Mouse (Mus musculus) intestine, postnatal 0 days (tissue): ENCODE results near the gene Plin2. TPM values are rescaled to one million over a fixed set of nuclear protein-coding genes. Genes with fewer than 3 reads are reported as not detected.

ENCODE experiments used
- ATAC-seq: fragments of 200-750 bp; cut with Nextera tagmentation; 2 replicates; pipeline ENCODE4 v1.8.0; 2017; ENCODE audit warnings: mild to moderate bottlenecking, moderate TSS enrichment, moderate library complexity
- H3K27ac ChIP-seq: fragments of 300-500 bp; sonication (generic); 2 replicates; pipeline ENCODE4 v1.5.1; 2014; ENCODE audit warnings: mild to moderate bottlenecking, low read depth, low read length, moderate library complexity
- H3K27me3 ChIP-seq: fragments of 300-500 bp; sonication (generic); replicated peaks from 2 replicates; pipeline ENCODE4 v1.6.1; 2014; ENCODE audit warnings: low read length, mixed read lengths; ENCODE audit not compliant: control insufficient read depth, insufficient read depth
- H3K36me3 ChIP-seq: fragments of 300-500 bp; sonication (generic); 2 replicates; pipeline ENCODE4 v1.6.1; 2014; ENCODE audit warnings: mild to moderate bottlenecking, moderate library complexity; ENCODE audit not compliant: control insufficient read depth, insufficient read depth
- H3K4me1 ChIP-seq: fragments of 300-500 bp; sonication (generic); replicated peaks from 2 replicates; pipeline ENCODE4 v1.6.1; 2014; ENCODE audit warnings: antibody characterized with exemption, low read length, mixed read lengths; ENCODE audit not compliant: control insufficient read depth, insufficient read depth
- H3K4me2 ChIP-seq: fragments of 300-500 bp; sonication (generic); replicated peaks from 2 replicates; pipeline ENCODE4 v1.6.1; 2014; ENCODE audit warnings: low read depth, mild to moderate bottlenecking, moderate library complexity
- H3K4me3 ChIP-seq: fragments of 300-500 bp; sonication (generic); 2 replicates; pipeline ENCODE4 v1.5.1; 2014; ENCODE audit warnings: low read depth, low read length
- H3K9ac ChIP-seq: fragments of 300-500 bp; sonication (generic); 2 replicates; pipeline ENCODE4 v1.6.1; 2014; ENCODE audit warnings: mild to moderate bottlenecking, low read depth, low read length
- H3K9me3 ChIP-seq: fragments of 300-500 bp; sonication (generic); 2 replicates; pipeline ENCODE4 v1.6.1; 2016; ENCODE audit warnings: mixed run types; ENCODE audit not compliant: control insufficient read depth
- CTCF ChIP-seq: sonication (generic); IDR thresholded peaks from 2 replicates; pipeline ENCODE4 v1.5.1; 2016; ENCODE audit warnings: low read depth, mild to moderate bottlenecking, control low read depth, antibody characterized with exemption, moderate library complexity
- WGBS: fragments of 180-500 bp; shearing (Covaris S2); extraction: QIAGEN DNeasy Blood & Tissue Kit; methylation state at CpG from one replicate; pipeline ENCODE4 v1.1.7; 2014; 5-methylcytosine and 5-hydroxymethylcytosine counted together
- polyA plus RNA-seq: library from polyadenylated mRNA; unstranded; fragments of >200 nt; fragmentation: Nextera tagmentation; extraction: Ambion mirVana; gene quantifications from 2 replicates; pipeline ENCODE4 v1.2.1, GENCODE M21; 2015

The Plin2 gene
- polyA plus RNA-seq, 1 experiment from 2014 or later: 531 TPM

- no peak overlapping the region for H3K4me2 ChIP-seq
- TF ChIP-seq CTCF: no peak
- no peak overlapping the region for H3K27ac ChIP-seq
- H3K4me1 ChIP-seq: peaks cover 6% of the 10 kb centered on the region; the same call in 1 of the 2 replicates
- H3K9me3 ChIP-seq: no peaks in the 10 kb centered on the region
- no peak overlapping the region for H3K9ac ChIP-seq
- no peak overlapping the region for H3K4me3 ChIP-seq
- H3K27me3 ChIP-seq: no peaks in the 10 kb centered on the region
- WGBS: 92% methylated on average over 7 of the region's 7 CpGs
- no peaks in the 10 kb centered on the region for H3K36me3 ChIP-seq
- ATAC-seq: no peak
These were observed 23.1 kb upstream of the Plin2 start for GRCm38 (mm10) chr4:86692931-86693330.

- H3K4me3 ChIP-seq: no peak overlapping the region
- no peaks in the 10 kb centered on the region for H3K27me3 ChIP-seq
- ATAC-seq: no peak
- H3K36me3 ChIP-seq: no peaks in the 10 kb centered on the region
- H3K27ac ChIP-seq: peak overlapping the region; percentile 84; the same call in 1 of the 2 replicates
- H3K9me3 ChIP-seq: no peaks in the 10 kb centered on the region
- H3K4me1 ChIP-seq: peaks cover 6% of the 10 kb centered on the region; the same call in 1 of the 2 replicates
- TF ChIP-seq CTCF: no peak
- H3K9ac ChIP-seq: no peak overlapping the region; the same call in 1 of the 2 replicates
- WGBS: 52% methylated on average over 4 of the region's 4 CpGs
- H3K4me2 ChIP-seq: no peak overlapping the region
These were observed 21.4 kb upstream of the Plin2 start for GRCm38 (mm10) chr4:86691290-86691689.

- WGBS: 51% methylated on average over 6 of the region's 6 CpGs
- H3K4me1 ChIP-seq: peaks cover 6% of the 10 kb centered on the region; the same call in 1 of the 2 replicates
- no peaks in the 10 kb centered on the region for H3K27me3 ChIP-seq
- H3K4me3 ChIP-seq: no peak overlapping the region
- no peak overlapping the region; the same call in 1 of the 2 replicates for H3K4me2 ChIP-seq
- ATAC-seq: peak; percentile 52
- no peak overlapping the region; the same call in 1 of the 2 replicates for H3K9ac ChIP-seq
- H3K36me3 ChIP-seq: no peaks in the 10 kb centered on the region
- TF ChIP-seq CTCF: no peak
- peak overlapping the region; percentile 84 for H3K27ac ChIP-seq
- no peaks in the 10 kb centered on the region for H3K9me3 ChIP-seq
These were observed 20.9 kb upstream of the Plin2 start for GRCm38 (mm10) chr4:86690768-86691167.

GRCm38 (mm10) chr4:86690194-86690593, 20.3 kb upstream of the Plin2 start:
- Histone ChIP-seq H3K9ac (no peak overlapping the region; the same call in 1 of the 2 replicates), H3K27ac (peak overlapping the region; percentile 84), H3K4me2 (peak overlapping the region; percentile 9; the same call in 1 of the 2 replicates), H3K27me3 (no peaks in the 10 kb centered on the region), H3K4me3 (no peak overlapping the region), H3K4me1 (peaks cover 8% of the 10 kb centered on the region; the same call in 1 of the 2 replicates), H3K36me3 (no peaks in the 10 kb centered on the region), H3K9me3 (no peaks in the 10 kb centered on the region)
- no peak for TF ChIP-seq CTCF
- WGBS: 15% methylated on average over 7 of the region's 7 CpGs
- ATAC-seq: peak; percentile 93

GRCm38 (mm10) chr4:86689056-86689735, 19.3 kb upstream of the Plin2 start:
- Histone ChIP-seq H3K36me3 (no peaks in the 10 kb centered on the region), H3K4me1 (peaks cover 8% of the 10 kb centered on the region; the same call in 1 of the 2 replicates), H3K27ac (peak overlapping the region; percentile 83), H3K9ac (no peak overlapping the region), H3K9me3 (no peaks in the 10 kb centered on the region), H3K4me2 (0 out of 2 replicates have a peak overlapping the region, but pooled peaks have one; percentile 9), H3K27me3 (no peaks in the 10 kb centered on the region), H3K4me3 (no peak overlapping the region)
- no peak for ATAC-seq
- 38% methylated on average over 10 of the region's 10 CpGs for WGBS
- TF ChIP-seq CTCF: 0 out of 2 replicates have a peak, but pooled peaks have one; percentile 9

- Histone ChIP-seq H3K27ac (no peak overlapping the region), H3K4me1 (peaks cover 8% of the 10 kb centered on the region; the same call in 1 of the 2 replicates), H3K9me3 (no peaks in the 10 kb centered on the region), H3K9ac (no peak overlapping the region), H3K36me3 (no peaks in the 10 kb centered on the region), H3K27me3 (no peaks in the 10 kb centered on the region), H3K4me3 (no peak overlapping the region), H3K4me2 (no peak overlapping the region)
- TF ChIP-seq CTCF: no peak
- WGBS: 35% methylated on average over 3 of the region's 3 CpGs
- ATAC-seq: no peak
These were observed 16.7 kb upstream of the Plin2 start for GRCm38 (mm10) chr4:86686564-86686963.
